8 mouse cellular contexts compared by ENCODE assay signal in genomic region chr16:11418183-11418588, GRCm38 (mm10).
DNase-seq lines count a peak whose midpoint lies in the region; ATAC-seq and TF ChIP-seq lines count a peak whose summit lies in the region.

No protein-coding gene starts in this region.

- peak; percentile 96 for TF ChIP-seq CTCF in hindbrain, postnatal 0 days (IDR thresholded peaks at IDR 0.05; ENCODE audit: low read depth)
- peak; percentile 97 for TF ChIP-seq CTCF in stomach, postnatal 0 days (IDR thresholded peaks at IDR 0.05; ENCODE audit: low read depth)

- 16% methylated on average over 7 of the region's 7 CpGs for WGBS in hindbrain, postnatal 0 days
- 20% methylated on average over 7 of the region's 7 CpGs for WGBS in limb, embryonic 10.5 days
- WGBS in midbrain, embryonic 15.5 days = 19% methylated on average over 7 of the region's 7 CpGs
- WGBS in stomach, postnatal 0 days = 14% methylated on average over 7 of the region's 7 CpGs

- H3K4me1 ChIP-seq in hindbrain, postnatal 0 days (ENCODE audit: insufficient read depth, low read length) = no peaks in the 10 kb centered on the region
- no peaks in the 10 kb centered on the region for H3K4me1 ChIP-seq in limb, embryonic 10.5 days
- no peaks in the 10 kb centered on the region for H3K4me1 ChIP-seq in midbrain, embryonic 15.5 days
- H3K4me1 ChIP-seq in stomach, postnatal 0 days (replicated peaks; ENCODE audit: control insufficient read depth, insufficient read depth) = no peaks in the 10 kb centered on the region

- H3K27me3 ChIP-seq in hindbrain, postnatal 0 days (ENCODE audit: insufficient read depth, low read length) = no peaks in the 10 kb centered on the region
- H3K27me3 ChIP-seq in limb, embryonic 10.5 days (ENCODE audit: low read depth, poor library complexity, severe bottlenecking) = no peaks in the 10 kb centered on the region
- H3K27me3 ChIP-seq in midbrain, embryonic 15.5 days (replicated peaks) = no peaks in the 10 kb centered on the region
- H3K27me3 ChIP-seq in stomach, postnatal 0 days (ENCODE audit: control insufficient read depth, insufficient read depth, low read length) = no peaks in the 10 kb centered on the region

- no peaks in the 10 kb centered on the region for H3K9me3 ChIP-seq in hindbrain, postnatal 0 days (ENCODE audit: low read length)
- no peaks in the 10 kb centered on the region for H3K9me3 ChIP-seq in limb, embryonic 10.5 days (replicated peaks)
- H3K9me3 ChIP-seq in midbrain, embryonic 15.5 days = no peaks in the 10 kb centered on the region
- H3K9me3 ChIP-seq in stomach, postnatal 0 days (ENCODE audit: control insufficient read depth, low read length) = no peaks in the 10 kb centered on the region

- peak; percentile 64 to 66 for DNase-seq in right cerebral cortex, postnatal 10 days (ENCODE audit: low spot score in 2 of 2)
- no peak for DNase-seq in right cerebral cortex, postnatal 36 days (ENCODE audit: low spot score in 2 of 2)
- peak; percentile 89 for DNase-seq in brain, adult 2 months (ENCODE audit: low read depth, low spot score)
- peak; percentile 85 for DNase-seq in hindbrain, postnatal 0 days (ENCODE audit: low spot score)
- DNase-seq in limb, embryonic 10.5 days (ENCODE audit: low spot score) = peak; percentile 70
- peak; percentile 50 for DNase-seq in stomach, postnatal 0 days (ENCODE audit: low spot score)

- H3K4me2 ChIP-seq in hindbrain, postnatal 0 days (ENCODE audit: low read depth, low read length) = no peak overlapping the region
- H3K4me2 ChIP-seq in midbrain, embryonic 15.5 days = no peak overlapping the region
- H3K4me2 ChIP-seq in stomach, postnatal 0 days (replicated peaks; ENCODE audit: low read depth) = no peak overlapping the region

- no peak for TF ChIP-seq EP300 in stomach, postnatal 0 days (optimal IDR thresholded peaks at IDR 0.05)

- no peaks in the 10 kb centered on the region; the same call in 1 of the 2 replicates for H3K36me3 ChIP-seq in hindbrain, postnatal 0 days (ENCODE audit: insufficient read depth, low read length)
- peaks cover 8% of the 10 kb centered on the region for H3K36me3 ChIP-seq in limb, embryonic 10.5 days
- H3K36me3 ChIP-seq in midbrain, embryonic 15.5 days (replicated peaks) = 0 out of 2 replicates have a peak, but pooled peaks cover 3% of the 10 kb centered on the region
- no peaks in the 10 kb centered on the region; the same call in 1 of the 2 replicates for H3K36me3 ChIP-seq in stomach, postnatal 0 days (ENCODE audit: control insufficient read depth, insufficient read depth, low read length)

- H3K9ac ChIP-seq in hindbrain, postnatal 0 days (replicated peaks; ENCODE audit: low read length) = no peak overlapping the region
- H3K9ac ChIP-seq in midbrain, embryonic 15.5 days = no peak overlapping the region; the same call in 1 of the 2 replicates
- H3K9ac ChIP-seq in stomach, postnatal 0 days (ENCODE audit: low read length) = no peak overlapping the region

- peak; percentile 65 for ATAC-seq in erythroid progenitor cell, adult 5-6 weeks (replicated peaks; ENCODE audit: low FRiP score, poor library complexity, severe bottlenecking)
- ATAC-seq in hindbrain, postnatal 0 days = peak; percentile 74
- peak; percentile 82 for ATAC-seq in midbrain, embryonic 15.5 days (replicated peaks)
- ATAC-seq in stomach, postnatal 0 days (ENCODE audit: low FRiP score, low TSS enrichment) = peak; percentile 59

- no peak overlapping the region for H3K4me3 ChIP-seq in hindbrain, postnatal 0 days (ENCODE audit: low read length)
- no peak overlapping the region for H3K4me3 ChIP-seq in limb, embryonic 10.5 days
- H3K4me3 ChIP-seq in midbrain, embryonic 15.5 days = no peak overlapping the region
- no peak overlapping the region for H3K4me3 ChIP-seq in stomach, postnatal 0 days (ENCODE audit: low read depth, low read length)

- no peak overlapping the region for H3K27ac ChIP-seq in hindbrain, postnatal 0 days
- H3K27ac ChIP-seq in limb, embryonic 10.5 days = no peak overlapping the region
- H3K27ac ChIP-seq in midbrain, embryonic 15.5 days = no peak overlapping the region; the same call in 1 of the 2 replicates
- H3K27ac ChIP-seq in stomach, postnatal 0 days (replicated peaks) = no peak overlapping the region

Comparison
In these comparisons a context has a peak if more than half of its experiments do, and no peak if none do; other contexts are left out.
1. DNase-seq: peak in right cerebral cortex, postnatal 10 days (2 of 2), brain, adult 2 months (single experiment), hindbrain, postnatal 0 days (single experiment), limb, embryonic 10.5 days (single experiment) and stomach, postnatal 0 days (single experiment); none in right cerebral cortex, postnatal 36 days (0 of 2).
2. Peak in every context shown above with its lines, with median percentiles within 50 percentile points of each other: ATAC-seq.